Mouse (Mus musculus) CH12F3 (cell line): Measurements from ENCODE around the gene Ptpn21.

Experiments used
- in situ Hi-C: fragments of 300-500 bp; cut with MboI; formaldehyde crosslinking; loops from 2 replicates; pipeline ENCODE4 v1.14.3; 2020; ENCODE audit warnings: low sequenced_read_pairs

Ptpn21 gene

DNA sequence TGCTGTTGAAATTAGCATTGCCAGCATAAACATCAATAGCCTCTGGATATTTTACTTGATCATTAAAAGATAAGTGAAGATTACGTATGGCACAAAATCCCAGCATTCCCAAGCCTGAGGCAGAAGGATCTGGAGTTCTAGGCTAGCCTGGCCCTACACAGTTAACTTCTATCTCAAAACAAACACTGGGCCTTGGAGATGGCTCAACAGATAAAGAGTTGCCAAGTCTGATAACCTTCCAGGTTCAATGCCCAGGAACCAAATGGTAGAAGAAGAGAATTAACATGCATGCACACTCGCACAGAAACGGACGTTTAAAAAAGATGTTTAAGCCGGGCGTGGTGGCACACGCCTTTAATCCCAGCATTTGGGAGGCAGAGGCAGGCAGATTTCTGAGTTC is 13.0 kb downstream of the Ptpn21 start:
- in situ Hi-C loops, result no loop called here

DNA sequence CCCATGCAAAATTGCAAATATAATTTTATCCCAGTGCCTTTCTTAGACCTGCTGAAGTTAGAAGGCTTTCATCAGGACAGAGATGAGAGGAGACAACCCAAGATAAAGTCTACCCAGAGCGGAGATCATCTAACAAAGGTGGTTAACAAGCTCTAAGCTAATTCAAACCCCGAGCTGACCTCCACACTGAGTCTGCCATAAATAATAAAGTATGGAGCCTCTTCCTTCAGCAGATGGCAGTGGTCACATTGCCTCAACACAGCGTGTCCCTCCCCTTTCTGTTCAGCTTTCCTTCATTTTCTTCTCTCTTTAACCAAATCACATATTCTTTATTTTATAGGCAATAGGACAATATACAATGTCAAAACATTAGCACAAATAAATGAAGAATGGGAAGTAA is 16.2 kb downstream of the Ptpn21 start:
- in situ Hi-C loops, result no loop called here

DNA sequence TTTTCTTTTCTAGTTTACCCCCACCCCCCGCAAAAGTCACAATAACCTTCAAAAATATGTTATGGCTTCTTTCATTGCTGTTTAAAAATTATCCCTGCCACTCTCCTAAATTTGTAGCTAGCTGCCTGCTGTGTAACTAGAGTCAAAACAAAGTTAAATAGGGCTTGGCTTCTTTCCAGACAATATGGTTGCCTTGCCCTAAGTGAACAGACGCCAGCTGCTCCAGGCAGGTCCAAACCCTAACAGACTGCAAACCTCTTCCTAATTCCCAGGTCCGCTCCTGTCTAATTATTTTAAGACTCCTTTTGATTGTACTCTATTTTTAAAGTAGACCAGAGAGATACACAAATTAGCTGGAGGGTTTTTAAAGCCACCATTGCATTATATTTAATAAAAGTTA is 16.6 kb downstream of the Ptpn21 start:
- in situ Hi-C loops, result no loop called here

DNA sequence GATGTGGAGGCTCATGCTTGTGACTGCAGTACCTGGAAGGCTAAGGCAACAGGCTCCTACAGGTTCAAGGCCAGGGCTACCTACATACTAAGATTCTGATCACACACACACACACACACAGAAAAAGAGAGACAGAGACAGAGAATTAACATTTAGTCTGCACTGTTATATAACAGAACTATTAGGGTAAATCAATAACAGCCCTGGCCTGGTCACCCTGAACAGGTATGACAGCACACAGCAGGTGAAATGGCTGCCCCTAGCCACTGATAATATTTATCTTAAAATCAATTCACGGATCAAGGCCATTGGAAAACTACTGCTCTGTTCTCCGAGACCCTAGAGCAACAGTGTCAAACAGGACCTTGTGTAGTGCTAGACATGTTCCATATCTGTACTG is 21.1 kb downstream of the Ptpn21 start:
- in situ Hi-C loops, result no loop called here

DNA sequence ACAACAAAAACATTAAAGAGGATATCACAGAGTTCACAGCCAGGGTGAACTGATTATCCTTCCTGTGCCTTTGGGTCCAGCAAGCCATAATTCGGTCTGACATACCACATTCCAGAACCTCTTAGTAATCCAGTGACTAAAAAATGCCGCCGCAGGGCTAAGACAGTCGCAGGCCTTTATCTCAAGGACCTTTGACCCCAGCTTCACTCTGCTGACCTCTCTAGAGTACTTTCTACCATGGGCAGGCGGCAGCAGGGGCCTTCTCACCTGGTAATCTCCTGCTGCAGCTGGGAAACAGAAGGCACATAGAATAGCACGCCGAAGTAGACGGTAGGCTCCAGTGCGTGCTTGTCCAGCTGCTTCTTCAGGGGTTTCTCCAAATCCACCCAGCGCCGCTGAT is 22.4 kb downstream of the Ptpn21 start:
- in situ Hi-C loops, result no loop called here

DNA sequence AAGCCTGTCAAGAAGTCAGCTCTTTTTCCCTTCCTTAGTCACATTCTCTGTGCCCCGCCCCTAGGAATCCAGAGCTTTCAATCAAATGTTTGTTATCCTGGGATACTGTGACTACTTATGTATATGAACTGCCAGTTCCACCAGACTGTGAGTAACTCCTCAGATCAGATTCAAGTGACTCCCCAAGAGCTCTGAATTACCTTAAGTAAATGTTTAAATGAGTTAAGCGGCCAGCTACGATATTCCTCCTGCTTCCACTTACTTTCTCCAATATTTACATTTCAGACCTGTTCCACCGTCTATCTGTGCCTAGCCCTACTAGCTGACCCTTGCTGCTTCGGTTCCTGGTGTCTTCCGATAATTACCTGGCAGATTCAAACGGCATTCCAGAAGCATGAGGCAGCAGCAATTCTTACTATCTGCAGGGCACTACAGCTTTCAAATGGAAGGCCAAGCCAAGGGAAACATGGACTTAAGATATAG is 23.5 kb downstream of the Ptpn21 start:
- in situ Hi-C loops, result no loop called here

DNA sequence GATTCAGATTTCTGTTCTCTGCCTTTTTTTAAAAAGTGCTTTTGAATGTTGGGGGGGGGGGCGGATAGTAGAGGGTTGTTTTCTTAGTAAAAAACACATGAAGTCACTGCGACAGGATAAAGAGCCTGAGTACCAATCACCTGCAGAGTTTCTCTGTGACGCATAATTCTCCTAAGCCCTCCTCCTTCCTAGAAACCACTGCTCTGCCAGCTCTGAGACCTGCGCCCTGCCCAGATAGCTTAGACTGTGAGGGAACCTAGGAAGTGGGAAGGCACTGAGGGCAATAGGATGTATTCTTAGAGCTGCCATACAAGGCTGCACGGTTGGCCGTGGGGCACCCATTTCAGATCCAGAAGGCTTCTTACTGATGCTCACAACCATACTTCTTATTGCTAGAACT is 24.4 kb downstream of the Ptpn21 start:
- in situ Hi-C loops, result no loop called here

DNA sequence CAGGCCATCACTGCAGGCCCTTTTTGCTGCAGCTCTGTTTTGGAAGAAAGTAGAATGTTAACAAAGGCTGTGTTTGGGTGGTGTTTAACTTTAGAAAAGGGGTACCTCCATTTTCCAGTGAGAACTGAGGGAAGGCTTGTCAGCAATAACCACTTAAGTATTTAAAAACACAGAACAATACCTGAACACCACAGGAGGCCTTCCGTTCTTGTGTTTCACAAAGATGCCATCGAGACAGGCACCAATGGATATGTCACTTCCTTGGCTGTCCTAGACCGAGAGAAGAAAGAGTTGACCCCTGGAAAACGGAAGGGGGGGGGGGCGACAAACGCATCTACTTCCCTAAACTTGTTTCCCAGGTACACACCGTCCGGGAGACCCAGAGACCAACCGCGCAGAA is 33.2 kb downstream of the Ptpn21 start:
- in situ Hi-C loops, result no loop called here

DNA sequence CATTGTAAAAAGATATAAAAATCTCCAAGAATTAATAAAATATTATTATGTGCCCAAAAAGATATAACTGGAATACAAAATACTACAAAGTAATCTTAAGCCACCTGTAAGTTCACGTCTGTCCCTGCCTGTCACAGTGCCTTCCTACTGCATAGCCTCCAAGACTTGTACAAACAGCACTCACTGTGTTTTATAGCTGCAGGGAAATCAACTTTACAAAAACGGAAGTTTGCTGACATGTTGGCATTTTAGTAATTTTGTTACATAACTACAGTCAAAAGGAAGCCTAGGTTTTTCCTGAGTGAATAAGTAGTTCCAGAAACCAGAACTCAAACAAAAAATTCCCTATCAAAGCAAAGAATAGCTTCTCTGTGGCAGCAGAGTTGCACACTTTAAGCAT is 33.7 kb downstream of the Ptpn21 start:
- in situ Hi-C loops, result no loop called here

DNA sequence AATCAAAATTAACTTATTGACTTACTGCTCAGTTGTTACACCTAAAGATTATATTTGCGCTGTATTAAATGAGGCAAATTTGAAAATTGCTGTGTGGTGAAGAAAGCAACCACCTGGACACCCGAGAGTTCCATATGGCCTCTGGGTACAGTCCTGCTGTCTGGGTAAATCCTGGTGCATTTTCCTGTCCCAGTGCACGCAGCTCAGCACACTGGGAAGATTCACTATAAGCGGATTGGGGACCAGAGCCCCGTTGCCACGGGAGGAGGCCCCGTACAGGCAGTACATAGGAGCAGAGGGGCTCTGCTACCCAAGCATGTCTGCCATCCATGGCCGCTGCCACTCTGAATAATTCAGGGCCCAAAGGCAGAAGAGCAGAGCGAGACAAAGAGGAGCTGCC is 35.6 kb downstream of the Ptpn21 start:
- in situ Hi-C loops, result no loop called here

DNA sequence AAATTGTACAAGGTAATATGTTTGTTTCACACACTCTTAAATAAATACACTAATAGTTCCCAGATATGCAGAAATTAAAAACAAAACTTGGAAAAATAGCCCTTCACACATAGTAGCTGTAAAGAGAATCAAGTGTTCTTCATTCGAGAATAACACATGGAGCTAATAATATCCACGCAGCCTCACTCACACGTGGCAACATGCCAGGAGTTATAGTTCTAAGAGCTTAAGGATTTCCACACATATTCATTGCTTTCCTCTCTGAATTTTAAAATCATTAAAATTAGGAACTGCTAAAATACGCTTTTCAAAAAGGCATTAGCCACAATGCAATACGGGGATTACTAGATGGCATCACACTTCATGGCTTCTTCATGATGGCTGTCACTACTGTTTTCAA is 40.0 kb downstream of the Ptpn21 start:
- in situ Hi-C loops, result no loop called here

DNA sequence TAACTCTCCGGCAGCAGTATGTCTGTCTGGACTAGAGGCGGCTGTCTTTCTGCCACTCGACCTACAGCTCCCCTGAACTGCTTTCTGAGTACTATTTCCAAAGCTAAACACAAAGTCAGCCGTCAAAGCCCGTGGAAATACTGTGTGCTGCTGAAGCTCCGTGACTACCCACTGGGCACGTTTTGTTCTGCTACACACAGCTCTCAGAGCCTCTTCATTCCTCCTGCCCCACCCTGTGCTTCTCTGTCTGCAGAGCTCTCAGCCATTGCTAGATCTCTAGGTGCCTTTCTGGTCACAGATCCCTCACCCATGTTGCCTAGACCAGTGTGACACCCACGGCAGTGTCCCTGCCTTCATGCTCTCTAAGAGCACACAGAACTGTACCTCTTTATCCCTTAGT is 47.0 kb downstream of the Ptpn21 start:
- in situ Hi-C loops, result no loop called here

DNA sequence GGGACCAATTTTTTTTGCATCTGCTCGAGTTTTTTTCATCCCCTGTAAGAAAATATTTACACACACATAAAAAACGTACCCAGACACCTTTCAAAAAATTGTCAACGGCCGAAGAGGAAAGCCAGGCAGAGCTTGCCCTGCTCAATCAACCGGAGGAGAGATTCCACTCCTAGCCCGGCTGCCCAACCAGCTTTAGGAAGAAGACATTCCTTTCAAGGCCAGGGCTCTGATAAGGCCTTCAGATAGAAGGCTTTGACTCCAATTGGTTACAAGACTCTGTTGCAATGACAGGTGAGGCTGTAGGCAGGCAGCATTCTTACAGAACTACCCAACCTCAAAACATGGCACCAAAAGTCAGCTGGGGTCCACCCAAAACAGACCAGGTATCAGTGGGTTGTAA is 53.6 kb downstream of the Ptpn21 start:
- in situ Hi-C loops, result no loop called here

DNA sequence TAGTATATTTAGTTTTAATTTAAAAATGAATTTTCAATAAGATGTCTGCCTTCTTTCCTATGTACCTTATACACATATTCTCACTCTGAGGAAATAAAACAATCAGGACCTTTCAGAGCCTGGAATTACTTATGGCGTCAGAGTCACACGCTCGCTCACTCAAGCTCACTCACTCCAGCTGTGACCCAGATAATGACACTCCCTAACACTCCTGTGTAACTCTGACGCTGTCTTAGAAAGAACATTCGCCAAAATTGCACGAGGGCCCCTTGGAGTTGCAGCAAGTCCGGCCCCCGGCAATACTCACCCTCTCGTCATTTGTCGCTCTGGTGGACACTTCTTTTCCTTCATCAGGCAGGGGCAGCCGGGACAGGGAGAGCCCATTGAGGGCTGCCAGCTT is 54.0 kb downstream of the Ptpn21 start:
- in situ Hi-C loops, result no loop called here

DNA sequence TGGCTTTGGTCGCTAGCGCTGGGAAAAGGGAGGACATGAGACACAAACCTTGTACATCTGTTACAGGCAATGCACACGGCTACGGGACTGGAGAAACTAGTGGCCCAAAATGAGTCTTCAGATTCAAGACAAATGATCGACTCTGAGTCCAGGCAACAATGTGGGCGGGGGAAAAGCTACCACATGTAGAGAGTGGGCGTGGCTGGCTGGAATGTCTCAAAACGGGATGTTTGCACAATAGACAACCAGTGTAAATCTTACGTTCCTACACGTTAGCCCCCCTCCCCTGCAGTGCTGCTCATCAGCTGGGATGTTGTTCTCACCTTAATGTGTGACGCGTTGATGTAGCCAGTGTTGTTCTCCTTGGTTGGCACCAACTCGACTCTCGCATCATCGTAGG is 55.0 kb downstream of the Ptpn21 start:
- in situ Hi-C loops, result no loop called here

DNA sequence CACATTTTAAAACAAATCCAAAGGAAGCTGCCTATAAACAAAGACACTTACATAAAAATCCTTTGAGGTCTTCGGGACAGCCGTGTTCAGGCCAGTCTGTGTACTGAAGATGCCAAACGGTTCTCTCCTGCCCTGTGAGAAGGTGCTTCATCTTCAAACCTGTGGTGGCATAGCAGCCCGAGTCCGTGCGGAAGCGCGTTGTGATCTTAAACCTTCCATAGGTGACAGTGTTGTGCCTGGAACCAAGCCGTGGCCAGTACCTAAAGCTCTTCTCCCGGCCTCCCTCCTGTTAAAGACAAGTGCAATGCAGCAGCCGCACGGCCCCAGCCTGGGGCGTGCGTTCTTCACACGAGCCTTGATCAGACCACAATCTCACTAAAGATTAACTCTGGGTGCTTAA is 57.3 kb downstream of the Ptpn21 start:
- in situ Hi-C loops, result no loop called here

DNA sequence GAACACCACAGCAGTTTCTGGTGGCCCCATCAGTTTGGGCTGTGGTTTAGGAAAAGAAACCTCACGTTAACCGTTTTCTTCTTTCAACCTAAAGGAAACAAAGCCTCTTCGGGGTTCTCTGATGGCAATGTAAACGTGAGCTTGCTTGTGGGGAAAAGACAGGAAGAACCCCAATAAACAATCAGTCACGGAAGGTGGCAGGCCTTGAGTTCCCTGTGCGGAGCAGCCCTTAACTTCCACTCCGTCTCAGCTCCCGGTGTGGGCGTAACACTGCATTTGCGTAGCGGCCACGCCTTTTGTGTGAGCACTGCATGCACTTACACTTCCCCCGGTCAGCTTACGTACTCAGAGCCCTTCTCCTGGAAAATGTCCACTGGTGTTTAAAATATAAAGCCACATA is 59.9 kb downstream of the Ptpn21 start:
- in situ Hi-C loops, result no loop called here

DNA sequence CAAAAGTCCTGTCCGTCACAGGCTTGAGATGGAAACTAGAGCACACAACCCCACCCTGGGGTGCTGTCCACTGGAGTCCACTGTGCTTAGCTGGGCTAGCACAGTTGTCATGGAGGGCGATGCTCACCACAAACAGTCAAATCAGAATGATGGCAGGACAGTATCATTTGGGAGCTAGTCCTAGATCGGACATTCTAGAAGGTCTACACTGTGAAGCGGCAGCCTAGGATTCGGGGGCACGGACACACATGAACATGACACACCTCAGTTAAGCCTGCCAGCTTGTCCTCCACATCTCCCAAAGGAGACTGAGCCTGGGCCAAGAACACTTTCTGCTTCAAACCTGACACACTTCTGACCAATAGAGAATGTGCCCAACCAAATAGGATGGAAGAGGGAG is 60.3 kb downstream of the Ptpn21 start:
- in situ Hi-C loops, result no loop called here

DNA sequence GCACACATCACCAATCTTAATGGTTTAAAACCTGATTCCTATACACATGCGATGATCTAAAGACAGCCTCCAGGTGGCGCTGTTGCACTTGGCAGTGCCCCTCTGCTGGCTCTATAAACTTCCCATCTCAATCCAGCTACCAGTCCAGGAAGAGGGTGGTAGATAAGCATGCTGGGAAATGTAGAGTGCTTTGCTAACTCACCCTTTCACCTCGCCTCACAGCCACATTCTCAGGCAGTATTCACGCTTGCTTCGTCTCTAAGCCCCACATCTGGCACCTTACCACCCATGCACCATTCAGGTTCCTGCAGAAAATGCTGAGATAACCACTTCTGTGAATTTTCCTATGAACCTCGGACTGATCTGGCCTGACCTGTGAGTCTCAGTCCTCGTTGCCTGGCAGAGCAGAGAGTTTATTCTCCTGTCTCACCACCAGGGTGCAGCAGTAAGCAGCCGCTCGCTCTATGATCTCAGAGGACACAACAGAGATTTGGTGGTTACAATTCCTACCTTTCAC is 62.5 kb downstream of the Ptpn21 start:
- in situ Hi-C loops, result no loop called here

DNA sequence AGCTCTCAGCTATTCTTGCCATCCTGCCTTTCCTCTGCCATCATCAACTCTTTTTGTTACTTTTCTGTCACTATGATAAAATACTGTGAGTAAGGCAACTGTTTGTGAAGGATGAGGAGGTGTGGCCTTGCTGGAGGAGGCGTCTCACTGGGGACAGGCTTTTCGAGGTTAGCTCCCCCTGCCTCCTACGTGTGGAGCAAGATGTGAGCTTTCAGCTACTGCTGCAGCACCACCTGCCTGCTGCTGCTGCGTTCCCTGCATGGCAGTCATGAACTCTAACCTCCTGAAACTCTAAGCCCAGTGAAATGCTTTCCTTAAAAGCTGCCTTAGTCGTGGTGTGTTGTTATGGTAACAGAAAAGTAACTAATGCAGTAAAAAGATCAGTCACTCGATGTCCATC is 63.3 kb downstream of the Ptpn21 start:
- in situ Hi-C loops, result no loop called here

DNA sequence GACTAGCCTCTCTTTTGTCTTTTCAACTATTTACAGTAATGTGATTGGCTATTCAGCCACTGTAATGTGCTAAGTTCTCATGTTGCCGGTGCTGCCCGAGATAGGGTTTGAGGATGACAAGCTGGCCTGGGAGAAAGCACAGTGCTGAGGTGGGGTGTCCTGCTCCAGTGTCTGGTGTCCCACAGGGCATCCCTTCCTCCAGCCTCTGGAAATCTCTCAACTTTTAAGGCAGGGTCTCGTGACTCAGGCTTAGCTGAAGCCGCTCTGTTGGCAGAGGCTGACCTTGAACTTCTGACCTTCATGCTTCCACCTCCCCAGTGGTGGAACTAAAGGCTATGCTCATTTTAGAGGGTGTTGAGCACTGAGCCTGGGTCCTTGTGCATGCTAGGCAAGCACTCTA is 66.8 kb downstream of the Ptpn21 start:
- in situ Hi-C loops, result no loop called here

DNA sequence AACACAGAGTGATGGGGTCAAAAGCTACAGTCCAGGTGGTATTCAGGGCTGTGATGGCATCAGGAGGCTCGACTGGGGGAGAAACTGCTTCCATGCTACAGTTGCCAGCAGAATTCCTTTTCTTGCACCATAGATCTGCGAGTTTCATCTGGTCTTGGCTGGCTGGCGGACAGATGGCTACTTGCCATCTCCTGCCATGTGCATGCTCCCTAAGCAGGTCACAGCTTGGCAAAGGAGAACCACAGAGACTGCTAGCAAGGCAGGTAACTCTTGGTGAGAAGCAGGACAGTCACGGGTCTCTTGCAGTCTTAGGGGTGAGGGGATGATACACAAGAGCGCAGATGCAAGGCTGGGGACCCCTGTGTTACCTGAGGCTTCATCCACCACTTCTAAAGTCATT is 67.3 kb downstream of the Ptpn21 start:
- in situ Hi-C loops, result no loop called here

DNA sequence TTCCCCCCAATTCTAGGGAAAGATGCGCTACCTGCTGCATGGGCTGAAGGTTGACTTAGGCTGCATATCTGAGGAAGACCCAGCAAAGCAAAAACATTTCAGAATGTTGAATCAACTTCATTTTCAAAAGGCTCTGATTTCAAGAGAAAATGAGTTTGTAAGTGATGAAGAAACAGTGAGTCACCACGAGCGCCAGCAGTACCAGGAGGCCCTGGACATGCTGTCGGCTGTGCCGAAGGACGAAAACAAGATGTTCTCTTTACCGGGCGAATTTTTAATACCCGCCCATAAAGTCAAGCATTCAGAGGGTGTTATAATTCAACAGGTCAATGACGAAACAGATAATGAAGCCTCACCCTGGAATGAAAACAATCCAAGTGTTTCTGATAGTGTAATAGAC is 68.1 kb downstream of the Ptpn21 start:
- in situ Hi-C loops, result no loop called here
